Mouse (Mus musculus) ovary, adult 10 weeks (tissue): ENCODE data around the gene Dppa1. TPM values are rescaled to one million over a fixed set of nuclear protein-coding genes. Genes with fewer than 3 reads are reported as not detected.

ENCODE experiments used
- polyA plus RNA-seq: library from polyadenylated mRNA; stranded (reverse); fragments of 350-450 nt; fragmentation: Illumina TruSeq; extraction: RNeasy Lipid Tissue Mini Kit (QIAGEN cat#74804); gene quantifications from one replicate; pipeline ENCODE4 v1.2.3, GENCODE M21; 2014

The Dppa1 gene
- 0.88 TPM for polyA plus RNA-seq

DNA sequence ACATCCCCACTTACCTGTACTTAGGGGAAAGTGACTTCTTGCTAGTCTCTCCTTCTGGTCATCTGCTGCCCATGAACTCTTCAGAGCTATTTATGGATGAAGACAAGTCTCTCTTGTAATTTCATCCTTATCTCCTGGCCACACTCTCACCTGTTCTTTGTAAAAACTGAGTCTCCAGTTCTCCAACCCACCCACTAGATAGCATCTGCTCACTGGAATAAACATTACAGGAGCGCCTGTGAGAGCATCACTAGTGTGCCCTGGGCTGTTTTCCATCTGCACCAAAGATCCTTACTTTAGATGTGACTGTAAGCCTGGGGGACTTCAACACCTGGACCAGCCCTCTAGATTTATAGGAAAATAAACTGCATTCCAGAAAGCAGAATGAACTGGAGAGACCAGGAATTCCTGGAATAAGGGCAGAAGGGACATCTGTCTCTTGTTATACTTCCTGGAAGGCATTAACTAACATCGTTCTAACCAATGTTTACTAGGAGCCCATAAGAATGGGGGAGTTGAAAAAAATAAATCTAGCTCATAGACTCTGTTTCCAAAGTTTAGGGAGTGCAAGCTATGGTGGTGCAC, at the start of gene Dppa1:
TSS of gene Dppa1 (minus strand) at position 51 of the 585 bp plus-strand sequence.

DNA sequence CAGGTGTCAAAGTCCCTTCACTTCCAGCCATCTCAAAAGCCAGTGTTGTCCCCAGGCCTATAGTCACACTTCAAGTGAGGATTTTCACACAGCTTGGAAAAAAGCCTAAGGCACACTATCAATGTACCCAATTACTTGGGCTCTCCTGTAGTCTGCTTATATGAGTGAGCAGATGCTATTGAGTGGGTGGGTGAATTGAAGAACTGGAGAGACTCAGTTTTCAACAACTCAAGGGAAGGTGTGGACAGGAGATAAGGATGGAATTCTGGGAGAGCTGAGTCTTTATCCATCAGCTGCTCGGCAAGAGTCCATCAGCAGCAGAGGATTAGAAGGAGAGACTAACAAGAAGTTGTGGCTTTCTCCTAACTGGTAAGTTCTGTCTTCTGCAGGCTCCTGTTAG, 57.7 kb downstream of the Dppa1 start, which contains the start of gene BC053393:
TSS of gene BC053393 (plus strand) at position 210 of the 400 bp plus-strand sequence.

Other genes with a start within 250 kb of the Dppa1 start
- 0.68 TPM for gene Itk, start 239.7 kb downstream of the Dppa1 start, polyA plus RNA-seq
- not detected for gene Fam71b, start 232.7 kb downstream of the Dppa1 start, polyA plus RNA-seq
- 187 TPM for gene Med7, start 192.3 kb downstream of the Dppa1 start, polyA plus RNA-seq
- gene Havcr2, start 174.3 kb downstream of the Dppa1 start, polyA plus RNA-seq: 2.0 TPM
- not detected for gene Gm12169, start 105.0 kb downstream of the Dppa1 start, polyA plus RNA-seq
- not detected for gene BC053393, start 57.7 kb downstream of the Dppa1 start, polyA plus RNA-seq
- 0.34 TPM for gene Timd2, start 77.8 kb upstream of the Dppa1 start, polyA plus RNA-seq
- gene Havcr1, start 105.8 kb upstream of the Dppa1 start, polyA plus RNA-seq: 0.43 TPM
- 1.6 TPM for gene Timd4, start 181.5 kb upstream of the Dppa1 start, polyA plus RNA-seq